Mouse (Mus musculus): Measurements from ENCODE around the gene Rps10. TPM values are rescaled to one million over a fixed set of nuclear protein-coding genes. Genes with fewer than 3 reads are reported as not detected.

Rps10 gene
- polyA plus RNA-seq, 1 experiment from 2014 or later, result 875 TPM

DNA sequence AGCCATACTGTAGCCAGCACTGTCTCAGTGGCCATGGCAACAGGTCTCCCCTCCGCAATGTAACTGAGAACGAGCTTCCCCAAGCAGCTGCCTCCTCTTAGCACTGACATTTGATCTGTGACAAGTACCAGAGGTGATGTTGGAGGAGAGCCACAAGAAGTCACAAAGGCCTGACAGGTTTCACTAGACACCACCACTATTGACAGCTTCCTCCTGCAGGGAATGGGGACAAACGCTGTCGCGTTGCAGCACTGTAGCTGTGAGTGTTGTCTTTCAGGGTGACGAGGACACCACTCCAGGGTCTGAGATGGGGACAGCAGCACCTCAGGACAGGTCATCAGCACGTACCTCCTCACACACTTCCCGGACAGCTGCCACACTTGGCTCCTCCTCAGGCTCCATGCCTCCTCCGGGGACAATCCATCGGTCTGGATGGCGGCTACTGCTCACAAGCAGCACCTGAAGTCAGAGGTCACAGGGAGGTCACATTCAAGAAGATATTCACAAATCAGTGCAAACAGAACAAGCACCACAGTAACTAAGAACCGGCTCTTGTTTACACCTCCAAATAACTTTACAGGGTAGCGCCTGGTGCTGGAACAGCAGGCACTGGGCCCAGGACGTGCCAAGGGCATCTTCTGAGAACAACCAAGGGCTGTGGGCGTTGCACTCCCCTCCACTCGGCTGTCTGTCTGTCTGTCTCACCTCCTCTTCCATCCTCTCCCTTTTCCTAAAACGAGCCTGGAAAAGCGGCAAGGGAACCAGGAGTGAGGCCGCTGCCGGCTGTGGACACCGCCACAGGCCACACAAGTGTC is 39.9 kb downstream of the Rps10 start:
- peaks cover 54% of the 10 kb centered on the region for H3K36me3 ChIP-seq
- no peak overlapping the region for H3K4me3 ChIP-seq
- 63% methylated on average over 21 of the region's 21 CpGs for WGBS
- DNase-seq (ENCODE audit: low spot score), result no peak
- H3K9me3 ChIP-seq (replicated peaks), result no peaks in the 10 kb centered on the region
- peaks cover 19% of the 10 kb centered on the region for H3K4me1 ChIP-seq
- H3K27me3 ChIP-seq (ENCODE audit: low read depth, poor library complexity, severe bottlenecking), result no peaks in the 10 kb centered on the region
- no peak overlapping the region for H3K27ac ChIP-seq

GRCm38 (mm10) chr17:27595659-27596375 is 40.7 kb downstream of the Rps10 start:
- DNase-seq (ENCODE audit: low spot score), result no peak
- peaks cover 20% of the 10 kb centered on the region for H3K4me1 ChIP-seq
- H3K9me3 ChIP-seq (replicated peaks), result no peaks in the 10 kb centered on the region
- peaks cover 62% of the 10 kb centered on the region for H3K36me3 ChIP-seq
- 90% methylated on average over 15 of the region's 15 CpGs for WGBS
- H3K27me3 ChIP-seq (ENCODE audit: low read depth, poor library complexity, severe bottlenecking), result no peaks in the 10 kb centered on the region
- no peak overlapping the region for H3K4me3 ChIP-seq
- no peak overlapping the region for H3K27ac ChIP-seq

DNA sequence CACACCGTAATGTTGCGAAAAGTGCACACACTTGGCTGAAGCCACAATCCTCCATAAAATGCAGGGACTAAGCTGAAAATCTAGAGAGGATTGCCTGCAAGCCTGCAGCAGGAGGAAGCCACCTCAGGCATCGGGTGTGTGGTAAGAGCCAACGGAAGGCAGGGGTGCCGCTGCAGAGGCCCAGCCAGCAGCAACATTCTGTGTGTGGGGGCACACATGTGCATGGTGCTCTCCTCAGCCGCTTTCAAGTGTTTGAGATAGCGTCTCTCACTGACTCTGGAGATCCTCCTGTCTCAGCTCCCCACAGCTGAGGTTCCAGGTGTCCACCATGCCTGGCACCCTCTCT is 43.9 kb downstream of the Rps10 start:
- DNase-seq (ENCODE audit: low spot score), result no peak
- peaks cover 95% of the 10 kb centered on the region for H3K36me3 ChIP-seq
- no peaks in the 10 kb centered on the region for H3K9me3 ChIP-seq (replicated peaks)
- no peak overlapping the region for H3K27ac ChIP-seq
- H3K4me1 ChIP-seq, result peaks cover 22% of the 10 kb centered on the region
- H3K27me3 ChIP-seq (ENCODE audit: low read depth, poor library complexity, severe bottlenecking), result no peaks in the 10 kb centered on the region
- WGBS, result 95% methylated on average over 7 of the region's 7 CpGs
- no peak overlapping the region for H3K4me3 ChIP-seq

GRCm38 (mm10) chr17:27591826-27592564 is 44.5 kb downstream of the Rps10 start:
- H3K27me3 ChIP-seq (ENCODE audit: low read depth, poor library complexity, severe bottlenecking), result no peaks in the 10 kb centered on the region
- WGBS, result 89% methylated on average over 12 of the region's 12 CpGs
- peaks cover 20% of the 10 kb centered on the region for H3K4me1 ChIP-seq
- DNase-seq (ENCODE audit: low spot score), result no peak
- H3K4me3 ChIP-seq, result no peak overlapping the region
- H3K36me3 ChIP-seq, result peaks cover 97% of the 10 kb centered on the region
- H3K9me3 ChIP-seq (replicated peaks), result no peaks in the 10 kb centered on the region
- no peak overlapping the region for H3K27ac ChIP-seq

DNA sequence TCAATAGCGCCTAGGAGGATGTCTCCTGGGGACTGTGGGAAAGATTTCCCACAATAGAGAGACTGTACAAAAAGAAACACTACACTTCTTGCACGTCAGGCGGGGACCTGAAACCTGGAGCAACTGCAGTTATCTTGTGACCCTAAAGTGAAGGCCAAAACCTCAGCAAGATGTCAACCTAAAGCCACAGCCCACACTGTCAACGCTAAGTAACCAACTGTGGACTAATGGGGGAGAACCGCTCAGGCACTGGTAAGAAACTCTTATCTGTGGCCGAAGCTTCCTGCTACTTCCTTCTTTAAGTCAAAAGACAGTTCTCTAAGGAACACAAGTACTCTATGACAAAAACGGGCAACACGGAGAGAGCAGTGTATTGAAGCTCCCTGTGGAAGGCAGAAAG is 48.2 kb downstream of the Rps10 start:
- WGBS, result 90% methylated on average over 8 of the region's 8 CpGs
- 0 out of 2 replicates have a peak overlapping the region, but pooled peaks have one; percentile 32 for H3K27ac ChIP-seq

DNA sequence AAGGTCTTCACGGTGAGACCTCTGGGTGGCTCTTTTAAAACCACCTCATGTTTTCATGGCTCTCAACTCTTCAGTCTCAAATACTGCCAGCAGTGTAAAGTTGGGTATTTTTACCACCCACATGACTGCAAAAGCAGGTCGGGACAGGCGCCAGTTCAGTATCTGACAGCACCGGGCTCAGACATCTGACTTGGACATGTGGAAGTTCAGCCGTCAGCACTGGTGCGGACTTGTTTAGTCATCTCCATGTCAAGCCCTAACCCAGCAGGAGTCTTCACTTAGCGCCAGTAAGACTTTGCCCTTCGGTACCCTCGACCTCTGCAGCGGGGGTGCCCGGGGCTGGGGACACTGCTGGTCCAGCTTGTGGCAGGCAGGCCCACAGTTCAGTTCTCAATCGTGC is 49.2 kb downstream of the Rps10 start:
- H3K27ac ChIP-seq, result no peak overlapping the region
- no peaks in the 10 kb centered on the region for H3K9me3 ChIP-seq (replicated peaks)
- DNase-seq (ENCODE audit: low spot score), result no peak
- H3K4me3 ChIP-seq, result no peak overlapping the region
- H3K4me1 ChIP-seq, result peaks cover 9% of the 10 kb centered on the region
- 77% methylated on average over 12 of the region's 12 CpGs for WGBS
- peaks cover 95% of the 10 kb centered on the region for H3K36me3 ChIP-seq
- H3K27me3 ChIP-seq (ENCODE audit: low read depth, poor library complexity, severe bottlenecking), result no peaks in the 10 kb centered on the region

More for the DNA sequence above, 48.2 kb downstream of the Rps10 start:
- Histone ChIP-seq H3K4me3 (no peak overlapping the region), H3K36me3 (peaks cover 95% of the 10 kb centered on the region), H3K4me1 (peaks cover 9% of the 10 kb centered on the region), H3K9me3 (replicated peaks) (no peaks in the 10 kb centered on the region), H3K27me3 (ENCODE audit: low read depth, poor library complexity, severe bottlenecking) (no peaks in the 10 kb centered on the region)
- DNase-seq (ENCODE audit: low spot score), result no peak

- WGBS, result 74% methylated on average over 9 of the region's 9 CpGs
- peaks cover 9% of the 10 kb centered on the region for H3K4me1 ChIP-seq
Measured at GRCm38 (mm10) chr17:27586661-27587060, 49.8 kb downstream of the Rps10 start.

GRCm38 (mm10) chr17:27583185-27583894 is 53.1 kb downstream of the Rps10 start:
- Histone ChIP-seq H3K27ac (no peak overlapping the region), H3K9me3 (replicated peaks) (no peaks in the 10 kb centered on the region), H3K27me3 (ENCODE audit: low read depth, poor library complexity, severe bottlenecking) (no peaks in the 10 kb centered on the region), H3K4me1 (peaks cover 4% of the 10 kb centered on the region; the same call in 1 of the 2 replicates), H3K36me3 (peaks cover 96% of the 10 kb centered on the region), H3K4me3 (no peak overlapping the region)
- DNase-seq (ENCODE audit: low spot score), result no peak
- WGBS, result 92% methylated on average over 13 of the region's 13 CpGs

More at GRCm38 (mm10) chr17:27586661-27587060, 49.8 kb downstream of the Rps10 start:
- no peaks in the 10 kb centered on the region for H3K9me3 ChIP-seq (replicated peaks)
- H3K4me3 ChIP-seq, result no peak overlapping the region
- H3K27ac ChIP-seq, result no peak overlapping the region
- H3K36me3 ChIP-seq, result peaks cover 96% of the 10 kb centered on the region
- DNase-seq (ENCODE audit: low spot score), result no peak
- no peaks in the 10 kb centered on the region for H3K27me3 ChIP-seq (ENCODE audit: low read depth, poor library complexity, severe bottlenecking)

Other genes starting within 250 kb of the Rps10 start
- gene Grm4, start 115.3 kb downstream of the Rps10 start, polyA plus RNA-seq (2016; fragmentation: Nextera tagmentation; extraction: Ambion mirVana), result 0.06 and 0.35 TPM in 2 replicates
- gene Hmga1, start 80.2 kb downstream of the Rps10 start, polyA plus RNA-seq (2016; fragmentation: Nextera tagmentation; extraction: Ambion mirVana), result 904 and 1,218 TPM in 2 replicates
- gene AI413582, start 70.9 kb downstream of the Rps10 start, polyA plus RNA-seq (2016; fragmentation: Nextera tagmentation; extraction: Ambion mirVana), result 9.4 TPM in 2 replicates
- gene Nudt3, start 13.2 kb downstream of the Rps10 start, polyA plus RNA-seq (2016; fragmentation: Nextera tagmentation; extraction: Ambion mirVana), result 88.2 and 96.2 TPM in 2 replicates
- gene RPS10-NUDT3, start 1.4 kb downstream of the Rps10 start, polyA plus RNA-seq (2016; fragmentation: Nextera tagmentation; extraction: Ambion mirVana), result not detected in 2 replicates
- 5.8 and 6.0 TPM in 2 replicates for gene Pacsin1, start 18.8 kb upstream of the Rps10 start, polyA plus RNA-seq (2016; fragmentation: Nextera tagmentation; extraction: Ambion mirVana)
- 0.26 TPM in 1 of 2 replicates, not detected in the other for gene Spdef, start 92.3 kb upstream of the Rps10 start, polyA plus RNA-seq (2016; fragmentation: Nextera tagmentation; extraction: Ambion mirVana)
- 15.3 and 17.6 TPM in 2 replicates for gene D17Wsu92e, start 184.0 kb upstream of the Rps10 start, polyA plus RNA-seq (2016; fragmentation: Nextera tagmentation; extraction: Ambion mirVana)
- 425 and 451 TPM in 2 replicates for gene Snrpc, start 201.5 kb upstream of the Rps10 start, polyA plus RNA-seq (2016; fragmentation: Nextera tagmentation; extraction: Ambion mirVana)
- 9.3 and 10.0 TPM in 2 replicates for gene Uhrf1bp1, start 219.8 kb upstream of the Rps10 start, polyA plus RNA-seq (2016; fragmentation: Nextera tagmentation; extraction: Ambion mirVana)

Measured in limb, embryonic 10.5 days (tissue).